Mouse (Mus musculus) naive thymus-derived CD4-positive, alpha-beta T cell, adult 5 months (primary cell): Measurements from ENCODE around the gene Mcrip2. TPM values are rescaled to one million over a fixed set of nuclear protein-coding genes. Genes with fewer than 3 reads are reported as not detected.

Experiments
- polyA plus RNA-seq: library from polyadenylated mRNA; unstranded; fragments of 100-300 nt; shearing (Covaris generic); gene quantifications from one replicate; pipeline ENCODE4 v1.2.1, GENCODE M21; 2017

Gene Mcrip2
- 7.4 TPM for polyA plus RNA-seq

GRCm38 (mm10) chr17:25868601-25869191, at the start of gene Mcrip2:
Gene Mcrip2 (minus strand): TSS chr17:25868764.

DNA sequence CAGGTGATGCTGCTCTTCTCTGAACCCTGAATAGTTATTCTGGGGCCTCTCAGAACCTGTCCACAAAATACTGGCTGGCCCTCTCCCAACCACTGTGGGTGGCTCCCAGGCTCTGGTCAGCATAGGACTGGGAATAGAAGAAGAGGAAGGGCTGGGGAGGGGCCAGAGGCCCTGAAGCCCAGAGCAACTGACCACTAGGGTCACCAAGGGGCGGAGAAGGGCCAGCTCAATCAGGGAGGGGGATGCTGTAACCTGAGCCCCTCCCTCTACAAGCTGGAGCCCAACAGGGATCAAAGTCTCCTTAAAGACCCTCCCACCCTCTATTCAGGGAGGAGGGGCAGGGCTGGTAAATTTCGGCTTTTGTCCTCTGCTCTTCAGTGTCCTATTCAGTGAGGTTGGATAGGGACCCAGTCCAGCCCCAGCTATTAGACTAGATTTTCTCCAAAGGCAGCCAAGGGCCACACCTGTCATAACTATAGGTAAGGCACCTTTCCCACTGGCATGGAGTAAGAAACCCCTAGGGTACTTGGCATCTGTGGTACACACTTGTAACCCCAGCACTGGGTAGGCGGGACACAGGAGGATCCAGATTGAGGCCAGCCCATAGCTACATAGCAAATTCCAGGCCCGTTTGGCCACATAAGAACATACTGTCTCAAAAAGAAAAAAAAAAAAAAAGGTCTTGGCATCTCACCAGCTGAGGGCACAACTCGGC, 11.8 kb upstream of the Mcrip2 start, which contains the start of gene Wfikkn1:
Wfikkn1 (minus strand) TSS at position 663 of the 715 bp plus-strand sequence.

GRCm38 (mm10) chr17:25874721-25875170, 6.2 kb upstream of the Mcrip2 start, which contains the start of gene Mettl26:
Gene Mettl26 (plus strand): TSS chr17:25875074.

GRCm38 (mm10) chr17:25860832-25861703, 7.5 kb downstream of the Mcrip2 start, which contains the start of gene Wdr90:
Gene Wdr90 (minus strand): TSS chr17:25861501.

DNA sequence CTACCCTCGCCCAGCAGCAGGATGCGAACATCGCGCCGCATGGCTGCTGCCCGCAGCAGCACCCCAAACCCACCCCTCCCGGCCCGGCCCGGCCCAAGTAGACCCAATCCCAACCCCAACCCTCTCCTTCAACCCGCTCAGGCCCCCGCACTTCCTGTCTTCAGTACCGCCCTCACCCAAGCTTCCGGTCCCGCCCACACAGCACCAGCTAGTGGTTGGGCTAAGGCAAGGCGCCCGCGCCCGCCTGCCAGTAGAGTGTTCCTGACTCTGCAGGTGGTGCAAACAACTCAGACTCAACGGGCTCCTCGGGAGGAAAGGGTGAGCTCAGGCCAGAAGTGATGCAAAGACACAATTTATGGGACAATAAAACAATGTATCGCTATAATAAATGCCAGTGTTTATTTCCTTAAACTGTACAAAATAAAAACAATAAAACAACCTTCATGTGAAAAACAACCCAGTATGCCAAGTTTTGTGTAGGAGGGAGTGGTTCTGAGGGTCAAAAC, 24.1 kb downstream of the Mcrip2 start, which contains the start of gene Rhot2:
Rhot2 (minus strand) TSS at position 456 of the 506 bp plus-strand sequence.

DNA sequence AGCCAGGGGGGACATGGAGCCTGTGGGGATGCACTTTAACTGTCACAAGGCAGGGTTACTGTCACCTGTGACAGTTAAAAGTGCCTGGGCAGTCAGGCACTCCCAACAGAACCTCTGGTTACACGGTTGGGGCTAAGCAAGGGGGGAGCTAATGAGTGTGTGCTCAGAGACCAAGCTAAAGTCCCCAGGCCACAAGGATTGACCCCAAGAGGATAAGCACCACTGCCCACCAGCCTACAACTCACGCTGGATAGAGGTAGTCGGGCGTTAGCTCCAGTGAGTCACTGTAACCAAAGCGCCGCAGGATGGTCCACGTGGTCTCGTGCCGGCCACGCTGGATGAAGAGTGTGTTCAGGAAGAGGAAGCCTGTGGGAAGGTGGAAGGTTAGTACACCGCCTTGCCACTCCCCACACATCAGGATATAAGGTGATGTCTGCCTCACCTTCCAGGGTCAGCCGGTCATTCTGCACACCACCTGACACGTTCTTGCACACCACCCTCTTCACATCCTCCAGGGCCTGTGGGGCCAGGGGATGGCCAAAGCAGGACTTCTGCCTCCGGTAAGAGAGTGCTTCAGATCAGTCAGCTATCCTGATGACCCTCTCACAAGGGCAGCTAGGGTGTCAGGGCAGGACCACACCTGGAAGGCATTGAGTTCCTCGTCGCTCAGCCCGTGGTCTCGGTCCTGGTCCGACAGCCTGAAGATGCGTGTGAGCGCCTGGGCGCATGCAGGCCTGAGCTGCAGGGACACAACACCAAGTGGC, 27.3 kb downstream of the Mcrip2 start, which contains the start of gene Gm20683:
Gm20683 (minus strand) TSS at position 647 of the 764 bp plus-strand sequence.

DNA sequence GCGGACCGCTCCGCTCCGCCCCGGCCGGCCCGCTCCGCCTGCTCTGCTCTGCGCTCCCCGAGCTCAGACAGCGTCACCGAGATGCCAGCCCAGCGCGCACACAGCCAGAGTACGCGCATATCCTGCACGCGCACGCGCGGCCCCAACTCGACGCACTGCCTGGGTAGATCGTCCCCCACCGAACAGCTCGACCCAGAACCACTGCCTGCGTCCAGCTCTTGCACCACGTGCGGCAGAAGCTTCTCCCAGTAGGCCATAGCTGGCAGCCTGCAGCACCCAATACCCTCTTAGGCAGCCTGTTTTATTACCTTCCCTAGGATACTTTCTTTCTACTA, 31.5 kb downstream of the Mcrip2 start, which contains the start of gene Rhbdl1:
Rhbdl1 (minus strand) TSS at position 220 of the 335 bp plus-strand sequence.

GRCm38 (mm10) chr17:25833291-25833663, 35.3 kb downstream of the Mcrip2 start, which contains the start of gene Stub1:
Gene Stub1 (minus strand): TSS chr17:25833404.

DNA sequence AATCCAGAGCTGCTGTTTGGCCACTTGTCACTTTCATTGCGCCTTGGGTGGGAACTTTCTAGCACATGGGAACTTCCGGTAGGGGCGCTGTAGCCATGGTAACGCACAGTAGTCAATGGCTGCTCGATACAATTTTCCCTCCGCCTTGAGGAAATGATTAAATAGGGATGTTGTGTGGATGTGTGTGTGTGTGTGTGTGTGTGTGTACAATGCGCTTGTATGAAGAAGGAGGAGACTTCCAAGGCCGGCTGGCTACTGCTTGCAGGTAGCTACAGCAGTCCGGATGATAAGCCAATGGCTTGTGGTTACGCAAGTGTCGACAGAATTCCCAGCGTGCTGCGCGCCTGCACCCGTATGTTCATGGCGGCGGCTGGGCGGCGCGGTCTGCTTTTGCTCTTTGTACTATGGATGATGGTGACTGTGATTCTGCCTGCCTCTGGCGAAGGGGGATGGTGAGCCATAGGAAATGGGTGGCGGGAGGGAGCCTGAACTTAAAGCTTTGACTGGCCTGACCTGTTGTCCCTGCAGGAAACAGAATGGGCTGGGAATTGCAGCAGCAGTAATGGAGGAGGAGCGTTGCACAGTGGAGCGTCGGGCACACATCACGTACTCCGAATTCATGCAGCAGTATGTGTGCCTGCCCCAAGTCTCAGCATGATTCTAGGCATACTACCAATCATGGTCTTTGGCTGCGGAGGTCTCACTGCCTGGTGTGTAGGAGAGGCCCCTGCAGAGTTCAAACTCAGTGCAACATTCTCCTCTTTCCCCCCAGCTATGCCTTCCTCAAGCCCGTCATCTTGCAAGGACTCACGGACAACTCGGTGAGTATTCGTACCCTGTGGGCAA, 39.6 kb downstream of the Mcrip2 start, which contains the start of gene Jmjd8:
Jmjd8 (plus strand) TSS at position 156 of the 846 bp plus-strand sequence.

DNA sequence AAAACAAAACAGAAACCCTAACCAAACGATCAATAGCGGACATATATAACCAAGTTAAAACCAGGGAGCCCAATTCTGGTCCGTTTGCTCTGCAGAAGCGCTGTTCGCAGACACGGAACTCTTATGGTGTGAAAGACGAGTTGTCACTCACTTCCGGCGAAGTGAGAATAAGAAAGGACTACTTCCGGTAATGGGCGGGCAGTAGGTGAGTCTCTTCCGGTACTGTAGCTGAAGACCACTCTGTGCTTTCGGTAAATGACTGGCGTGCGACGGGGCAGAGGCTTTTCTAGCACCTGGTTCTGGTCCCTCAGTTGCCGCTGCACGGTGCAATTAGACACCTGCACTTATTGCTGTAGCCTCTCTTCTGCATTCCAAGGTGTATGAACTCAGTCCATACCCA, 45.1 kb downstream of the Mcrip2 start, which contains the start of gene Wdr24:
Wdr24 (plus strand) TSS at position 176 of the 400 bp plus-strand sequence.

Other genes starting within 250 kb of the Mcrip2 start
- gene Gng13, start 151.6 kb downstream of the Mcrip2 start, polyA plus RNA-seq = not detected
- gene Chtf18, start 141.3 kb downstream of the Mcrip2 start, polyA plus RNA-seq = 7.1 TPM
- gene Rpusd1, start 141.1 kb downstream of the Mcrip2 start, polyA plus RNA-seq = 4.9 TPM
- gene Mslnl, start 132.7 kb downstream of the Mcrip2 start, polyA plus RNA-seq = not detected
- gene Msln, start 114.4 kb downstream of the Mcrip2 start, polyA plus RNA-seq = not detected
- 21.6 TPM for gene Narfl, start 95.0 kb downstream of the Mcrip2 start, polyA plus RNA-seq
- gene Haghl, start 83.1 kb downstream of the Mcrip2 start, polyA plus RNA-seq = 25.7 TPM
- gene Ccdc78, start 82.2 kb downstream of the Mcrip2 start, polyA plus RNA-seq = not detected
- 109 TPM for gene Fam173a, start 75.9 kb downstream of the Mcrip2 start, polyA plus RNA-seq
- not detected for gene AC134908.4, start 73.1 kb downstream of the Mcrip2 start, polyA plus RNA-seq
- 28.3 TPM for gene Metrn, start 71.6 kb downstream of the Mcrip2 start, polyA plus RNA-seq
- gene Fbxl16, start 59.7 kb downstream of the Mcrip2 start, polyA plus RNA-seq = not detected
- 22.7 TPM for gene Wdr24, start 45.1 kb downstream of the Mcrip2 start, polyA plus RNA-seq
- gene Jmjd8, start 39.9 kb downstream of the Mcrip2 start, polyA plus RNA-seq = 27.1 TPM
- 149 TPM for gene Stub1, start 35.4 kb downstream of the Mcrip2 start, polyA plus RNA-seq
- gene Rhbdl1, start 31.5 kb downstream of the Mcrip2 start, polyA plus RNA-seq = 0.98 TPM
- 1.8 TPM for gene Gm20683, start 27.0 kb downstream of the Mcrip2 start, polyA plus RNA-seq
- 31.6 TPM for gene Rhot2, start 23.9 kb downstream of the Mcrip2 start, polyA plus RNA-seq
- gene Wdr90, start 7.3 kb downstream of the Mcrip2 start, polyA plus RNA-seq = 11.6 TPM
- gene Mettl26, start 6.3 kb upstream of the Mcrip2 start, polyA plus RNA-seq = 46.3 TPM
- 0.81 TPM for gene Wfikkn1, start 12.1 kb upstream of the Mcrip2 start, polyA plus RNA-seq
- 21.6 TPM for gene Rab40c, start 51.0 kb upstream of the Mcrip2 start, polyA plus RNA-seq
- gene Pigq, start 76.2 kb upstream of the Mcrip2 start, polyA plus RNA-seq = 44.4 TPM
- not detected for gene Nhlrc4, start 76.2 kb upstream of the Mcrip2 start, polyA plus RNA-seq
- gene A930017K11Rik, start 83.8 kb upstream of the Mcrip2 start, polyA plus RNA-seq = not detected
- gene Capn15, start 117.0 kb upstream of the Mcrip2 start, polyA plus RNA-seq = 25.9 TPM
- 15.6 TPM for gene Rab11fip3, start 200.8 kb upstream of the Mcrip2 start, polyA plus RNA-seq
- 17.6 TPM for gene Decr2, start 221.6 kb upstream of the Mcrip2 start, polyA plus RNA-seq
- 10.2 TPM for gene Nme4, start 226.8 kb upstream of the Mcrip2 start, polyA plus RNA-seq
- 28.4 TPM for gene Tmem8, start 244.5 kb upstream of the Mcrip2 start, polyA plus RNA-seq